Mouse (Mus musculus) limb, embryonic 14.5 days (tissue): Measurements from ENCODE around the gene Tmem163. TPM values are rescaled to one million over a fixed set of nuclear protein-coding genes. Genes with fewer than 3 reads are reported as not detected.

ENCODE experiments used
- ATAC-seq: fragments of 200-750 bp; cut with Nextera tagmentation; 2 replicates; pipeline ENCODE4 v1.8.0; 2017; ENCODE audit warnings: low read depth, moderate number of reproducible peaks, moderate TSS enrichment; ENCODE audit not compliant: low FRiP score
- DNase-seq: peaks from one replicate; pipeline ENCODE4 v3.0.0-alpha.2; 2015; ENCODE audit warnings: low spot score
- H3K27ac ChIP-seq: fragments of 300-500 bp; sonication (generic); replicated peaks from 2 replicates; pipeline ENCODE4 v1.5.1; 2014; ENCODE audit warnings: low read depth, mild to moderate bottlenecking, low read length, moderate library complexity, mixed read lengths
- H3K27me3 ChIP-seq: fragments of 300-500 bp; sonication (generic); 2 replicates; pipeline ENCODE4 v1.6.1; 2014; ENCODE audit warnings: low read length, mixed read lengths; ENCODE audit not compliant: control insufficient read depth, insufficient read depth
- H3K36me3 ChIP-seq: fragments of 300-500 bp; sonication (generic); 2 replicates; pipeline ENCODE4 v1.6.1; 2014; ENCODE audit warnings: mild to moderate bottlenecking, low read length, moderate library complexity, mixed read lengths; ENCODE audit not compliant: control insufficient read depth, insufficient read depth
- H3K4me1 ChIP-seq: fragments of 300-500 bp; sonication (generic); 2 replicates; pipeline ENCODE4 v1.6.1; 2014; ENCODE audit warnings: antibody characterized with exemption, low read length, mixed read lengths; ENCODE audit not compliant: control insufficient read depth, insufficient read depth
- H3K4me2 ChIP-seq: fragments of 300-500 bp; sonication (generic); replicated peaks from 2 replicates; pipeline ENCODE4 v1.6.1; 2014; ENCODE audit warnings: low read depth, mild to moderate bottlenecking, low read length, moderate library complexity; ENCODE audit not compliant: severe bottlenecking
- H3K4me3 ChIP-seq: fragments of 300-500 bp; sonication (generic); replicated peaks from 2 replicates; pipeline ENCODE4 v1.5.1; 2014; ENCODE audit warnings: low read length
- H3K9ac ChIP-seq: fragments of 300-500 bp; sonication (generic); 2 replicates; pipeline ENCODE4 v1.6.1; 2014; ENCODE audit warnings: mild to moderate bottlenecking, low read depth, low read length, moderate library complexity; ENCODE audit not compliant: severe bottlenecking
- H3K9me3 ChIP-seq: fragments of 300-500 bp; sonication (generic); 2 replicates; pipeline ENCODE4 v1.6.1; 2016; ENCODE audit warnings: low read length; ENCODE audit not compliant: control insufficient read depth
- POLR2A ChIP-seq: fragments of 200-500 bp; IDR thresholded peaks from 2 replicates; pipeline ENCODE4 v1.8.0; 2012; ENCODE audit warnings: inconsistent platforms, mild to moderate bottlenecking, moderate library complexity, borderline replicate concordance; ENCODE audit not compliant: insufficient read depth, insufficient read length; ENCODE audit errors: extremely low read depth
- WGBS: fragments of 180-500 bp; shearing (Covaris S2); extraction: QIAGEN DNeasy Blood & Tissue Kit; methylation state at CpG from one replicate; pipeline ENCODE4 v1.1.7; 2014; 5-methylcytosine and 5-hydroxymethylcytosine counted together
- polyA plus RNA-seq, 2 experiments: library from polyadenylated mRNA; depleted of rRNA in 1 of 2; stranded (reverse) in 1 of 2; unstranded in 1 of 2; fragments of >200 nt; fragmentation: Nextera tagmentation in 1 of 2; extraction: Ambion mirVana in 1 of 2; gene quantifications; 2 replicates each; pipeline versions ENCODE4 v1.2.1 to v1.2.3; 2012 to 2014

The Tmem163 gene
- polyA plus RNA-seq, 2 experiments = 1.7 to 2.6 TPM

DNA sequence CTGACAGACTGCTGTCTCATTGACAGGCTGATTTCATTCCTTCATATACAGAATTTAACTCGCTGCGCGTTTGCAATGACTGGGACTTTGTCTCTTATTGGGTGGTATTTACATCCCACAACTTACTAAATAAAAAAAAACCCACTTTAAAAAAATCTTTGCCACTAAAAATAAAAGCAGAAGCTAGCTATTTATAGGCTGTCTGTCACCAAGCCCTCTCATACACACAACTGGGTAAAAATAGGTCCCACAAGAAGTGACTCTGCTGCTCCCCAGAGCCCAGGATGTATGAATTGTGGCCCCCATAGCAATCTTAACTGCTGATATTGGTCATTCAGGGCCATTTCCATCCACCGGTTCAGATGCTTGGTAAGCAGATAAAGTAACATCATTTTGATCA is 83.2 kb downstream of the Tmem163 start:
- ATAC-seq (no peak), DNase-seq (no peak)
- no peaks in the 10 kb centered on the region for H3K27me3 ChIP-seq
- WGBS = 94% methylated on average over 4 of the region's 4 CpGs
- no peak overlapping the region for H3K9ac ChIP-seq
- no peak overlapping the region for H3K4me2 ChIP-seq
- no peak overlapping the region for H3K4me3 ChIP-seq
- no peaks in the 10 kb centered on the region for H3K4me1 ChIP-seq
- H3K36me3 ChIP-seq = no peaks in the 10 kb centered on the region
- TF ChIP-seq POLR2A = no peak
- no peaks in the 10 kb centered on the region for H3K9me3 ChIP-seq
- H3K27ac ChIP-seq = no peak overlapping the region

DNA sequence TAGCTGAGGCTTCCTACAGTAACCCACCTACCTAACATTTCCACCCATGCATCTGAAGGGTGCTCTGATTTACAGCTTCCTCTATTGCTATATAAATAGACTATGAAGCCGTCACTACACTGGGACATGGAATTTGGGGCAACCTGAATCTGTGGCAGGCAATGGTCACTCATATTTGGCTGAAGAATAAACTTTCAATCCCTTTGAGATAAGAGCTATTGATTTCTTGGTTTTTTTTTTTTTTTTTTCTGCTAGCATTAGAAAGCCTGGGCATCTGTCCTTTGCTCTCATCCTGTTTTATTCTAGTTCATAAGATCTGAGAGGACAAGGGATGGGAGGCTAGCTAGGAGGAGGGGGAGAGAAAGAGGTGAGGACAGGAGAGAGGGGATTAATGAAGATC is 83.6 kb downstream of the Tmem163 start:
- TF ChIP-seq POLR2A = no peak
- Histone ChIP-seq H3K27me3 (no peaks in the 10 kb centered on the region), H3K4me2 (no peak overlapping the region), H3K36me3 (no peaks in the 10 kb centered on the region), H3K27ac (no peak overlapping the region), H3K9me3 (no peaks in the 10 kb centered on the region), H3K4me1 (no peaks in the 10 kb centered on the region), H3K4me3 (no peak overlapping the region), H3K9ac (no peak overlapping the region)
- WGBS = 26% methylated on average over 1 of the region's 1 CpGs
- DNase-seq (no peak), ATAC-seq (no peak)

DNA sequence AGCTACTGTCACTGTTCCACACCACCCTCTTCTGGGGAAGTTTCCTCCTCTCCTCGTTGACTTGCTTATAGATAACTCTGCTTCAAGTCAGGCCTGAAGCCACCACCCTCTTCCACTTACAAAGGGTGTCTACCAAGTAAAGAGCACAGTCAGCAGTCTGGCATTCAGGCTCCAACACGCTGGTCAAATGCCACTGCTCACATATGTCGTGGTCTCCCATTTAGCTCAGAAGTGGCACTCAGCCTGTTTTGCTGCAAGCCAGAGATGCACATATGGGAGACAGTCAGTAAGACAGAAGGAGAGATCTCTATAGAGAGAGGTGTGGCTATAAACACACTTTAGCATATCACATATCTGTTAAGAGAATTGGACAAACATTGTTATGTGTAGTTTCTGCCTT is 89.8 kb downstream of the Tmem163 start:
- H3K27ac ChIP-seq = no peak overlapping the region
- H3K36me3 ChIP-seq = no peaks in the 10 kb centered on the region
- H3K4me2 ChIP-seq = no peak overlapping the region
- 78% methylated on average over 3 of the region's 3 CpGs for WGBS
- no peaks in the 10 kb centered on the region for H3K27me3 ChIP-seq
- ATAC-seq = no peak
- TF ChIP-seq POLR2A = no peak
- H3K9ac ChIP-seq = no peak overlapping the region
- no peak overlapping the region for H3K4me3 ChIP-seq
- no peaks in the 10 kb centered on the region for H3K9me3 ChIP-seq
- H3K4me1 ChIP-seq = no peaks in the 10 kb centered on the region
- DNase-seq = no peak

- no peaks in the 10 kb centered on the region for H3K4me1 ChIP-seq
- ATAC-seq (no peak), DNase-seq (no peak)
- H3K4me3 ChIP-seq = no peak overlapping the region
- no peaks in the 10 kb centered on the region for H3K36me3 ChIP-seq
- no peaks in the 10 kb centered on the region for H3K27me3 ChIP-seq
- H3K27ac ChIP-seq = no peak overlapping the region
- H3K4me2 ChIP-seq = no peak overlapping the region
- TF ChIP-seq POLR2A = no peak
- 85% methylated on average over 5 of the region's 5 CpGs for WGBS
- H3K9ac ChIP-seq = no peak overlapping the region
- H3K9me3 ChIP-seq = no peaks in the 10 kb centered on the region
These were observed 92.3 kb downstream of the Tmem163 start for GRCm38 (mm10) chr1:127587071-127587470.

DNA sequence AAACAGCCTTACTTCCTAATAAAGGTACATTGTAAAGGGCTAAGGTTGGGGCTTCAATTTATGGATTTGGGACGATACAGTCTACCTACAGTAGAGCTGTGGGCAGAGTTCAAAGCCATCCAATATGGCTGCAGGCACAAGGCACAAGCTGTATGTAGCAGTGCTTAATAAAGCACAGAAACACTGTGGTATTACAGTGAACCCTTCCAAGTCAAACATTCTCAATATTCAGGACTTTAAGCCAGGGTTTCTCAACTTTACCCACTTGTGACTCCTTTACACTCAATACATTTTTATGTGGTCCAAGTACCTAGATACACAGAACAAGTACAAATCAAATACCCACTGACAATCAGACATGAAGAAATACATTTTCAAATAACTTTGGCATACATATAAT is 93.2 kb downstream of the Tmem163 start:
- no peak for TF ChIP-seq POLR2A
- no peak overlapping the region for H3K27ac ChIP-seq
- H3K9me3 ChIP-seq = no peaks in the 10 kb centered on the region
- DNase-seq (no peak), ATAC-seq (no peak)
- H3K36me3 ChIP-seq = no peaks in the 10 kb centered on the region
- H3K4me3 ChIP-seq = no peak overlapping the region
- H3K27me3 ChIP-seq = no peaks in the 10 kb centered on the region
- no peak overlapping the region for H3K9ac ChIP-seq
- H3K4me2 ChIP-seq = no peak overlapping the region
- H3K4me1 ChIP-seq = no peaks in the 10 kb centered on the region
- 70% methylated on average over 1 of the region's 1 CpGs for WGBS

DNA sequence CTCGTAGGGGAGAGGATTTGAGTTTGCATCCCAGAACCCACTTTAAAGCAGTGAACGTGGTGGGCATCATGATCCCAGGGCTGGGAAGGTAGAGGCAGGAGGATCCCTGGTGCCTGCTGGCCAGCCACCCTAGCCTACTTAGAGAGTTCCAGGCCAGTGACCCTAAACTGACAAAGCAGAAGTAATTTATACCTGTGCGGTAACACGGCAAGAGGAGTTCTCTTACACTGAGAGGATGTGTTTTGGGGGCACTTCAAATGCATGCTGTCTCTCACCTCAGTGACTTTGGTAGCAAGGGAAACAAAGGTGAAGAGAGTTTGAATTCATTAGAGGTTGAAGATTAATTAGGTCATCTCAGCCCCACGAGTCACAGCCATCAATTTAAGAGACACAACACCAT is 101.4 kb downstream of the Tmem163 start:
- Histone ChIP-seq H3K9me3 (no peaks in the 10 kb centered on the region), H3K4me2 (no peak overlapping the region), H3K9ac (no peak overlapping the region), H3K27me3 (no peaks in the 10 kb centered on the region), H3K27ac (no peak overlapping the region), H3K36me3 (no peaks in the 10 kb centered on the region), H3K4me3 (no peak overlapping the region), H3K4me1 (no peaks in the 10 kb centered on the region)
- WGBS = 73% methylated on average over 5 of the region's 5 CpGs
- ATAC-seq (no peak), DNase-seq (no peak)
- no peak for TF ChIP-seq POLR2A
